Mouse (Mus musculus) adrenal gland, adult (tissue): Measurements from ENCODE around the gene 2700081O15Rik.
"Not testable (repeated sequence)": the region's sequence is repeated elsewhere in the genome, so short reads cannot be mapped to it uniquely, and the experiment has no call there.

ENCODE experiments used
- DNase-seq, 2 experiments: peaks; one replicate each; pipeline ENCODE4 v3.0.0; 2022 to 2023; ENCODE audit warnings: low spot score in 1 of 2; ENCODE audit not compliant: inconsistent age in 2 of 2

The 2700081O15Rik gene

DNA sequence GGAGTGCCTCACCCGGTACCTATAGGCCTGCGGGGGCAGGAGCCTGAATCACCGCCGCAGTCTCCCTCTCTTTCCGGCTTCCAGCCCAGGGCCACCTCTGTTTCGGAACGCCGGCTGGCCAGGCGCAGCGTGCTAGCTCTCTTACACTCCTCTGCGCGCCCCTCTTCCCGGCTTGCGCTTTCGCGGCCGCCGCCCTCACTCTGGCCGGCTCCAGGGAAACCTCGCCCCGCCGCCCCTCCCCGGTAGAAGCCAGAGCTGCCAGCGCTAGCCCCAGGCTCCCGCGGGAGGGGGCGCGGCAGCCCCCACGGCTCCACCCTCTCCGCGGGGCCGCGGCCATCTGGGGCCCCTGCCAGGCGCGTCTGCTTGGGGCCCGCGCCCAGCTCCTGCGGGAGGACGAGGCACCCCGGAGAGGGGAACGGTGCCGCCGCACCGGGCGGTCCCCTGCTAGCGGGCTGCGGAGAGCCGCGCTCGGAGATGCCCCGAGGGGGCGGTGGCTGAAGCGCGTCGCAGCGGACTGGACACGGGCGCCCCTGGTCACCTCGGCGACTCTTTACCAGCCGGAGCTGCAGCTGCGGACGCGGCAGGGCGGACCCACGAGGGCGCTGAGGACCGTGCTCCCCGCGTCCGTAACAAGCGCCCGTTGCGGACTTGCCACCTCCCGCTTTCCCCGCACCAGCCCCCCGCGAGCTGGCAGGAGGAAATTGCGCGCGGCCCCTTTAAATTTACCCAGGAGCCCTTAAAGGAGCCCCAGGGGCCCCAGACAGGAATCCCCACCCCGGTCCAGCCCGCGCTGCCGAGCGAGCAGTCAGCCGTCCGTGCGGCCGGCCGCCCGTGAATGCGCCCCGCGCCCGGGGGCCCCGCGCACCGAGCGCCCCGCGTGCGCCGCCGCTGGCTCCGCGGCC, at the start of gene 2700081O15Rik:
2700081O15Rik (plus strand) TSS at position 792 of the 902 bp plus-strand sequence.
- peak; percentile 76 to 93 for DNase-seq

DNA sequence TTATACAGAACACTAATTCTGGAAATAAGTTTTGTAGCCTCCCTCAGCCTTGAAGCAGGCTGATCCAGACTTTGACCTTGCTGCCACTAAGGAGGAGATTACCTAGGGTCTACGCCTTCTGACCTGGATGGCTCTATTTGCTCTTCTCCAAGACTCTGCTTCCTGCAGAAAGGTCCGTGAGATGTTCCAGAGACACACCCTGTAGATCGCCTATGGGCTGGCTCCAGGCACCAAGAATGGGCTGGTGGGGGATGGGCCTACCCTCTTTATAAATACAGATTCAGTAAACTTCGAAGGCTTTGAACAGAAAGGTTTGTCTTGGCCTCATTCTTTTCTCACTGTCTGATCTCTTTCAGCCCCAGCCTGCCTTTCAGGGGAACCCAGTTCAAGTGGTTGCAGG, 48.0 kb upstream of the 2700081O15Rik start:
- DNase-seq = not testable (repeated sequence)

DNA sequence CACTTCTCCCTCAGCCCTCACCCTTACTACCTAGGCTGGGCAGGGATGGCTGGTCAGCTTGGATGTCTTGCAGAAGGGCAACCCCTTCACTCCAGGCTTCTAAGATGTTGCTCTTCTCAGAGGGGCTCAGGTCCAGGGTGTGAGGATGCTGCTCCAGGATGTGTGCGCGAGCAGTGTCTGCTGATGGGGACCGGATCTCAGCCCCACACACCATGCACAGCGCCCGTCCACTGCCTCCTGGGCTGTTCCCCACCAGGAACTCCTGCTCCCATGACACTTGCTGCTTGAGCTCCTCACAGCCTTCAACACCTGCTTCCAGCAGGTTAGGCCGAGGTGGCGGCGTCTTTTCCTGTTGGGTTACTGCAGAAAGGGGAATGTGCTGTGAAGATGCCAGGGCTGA, 42.9 kb upstream of the 2700081O15Rik start:
- DNase-seq = no peak

DNA sequence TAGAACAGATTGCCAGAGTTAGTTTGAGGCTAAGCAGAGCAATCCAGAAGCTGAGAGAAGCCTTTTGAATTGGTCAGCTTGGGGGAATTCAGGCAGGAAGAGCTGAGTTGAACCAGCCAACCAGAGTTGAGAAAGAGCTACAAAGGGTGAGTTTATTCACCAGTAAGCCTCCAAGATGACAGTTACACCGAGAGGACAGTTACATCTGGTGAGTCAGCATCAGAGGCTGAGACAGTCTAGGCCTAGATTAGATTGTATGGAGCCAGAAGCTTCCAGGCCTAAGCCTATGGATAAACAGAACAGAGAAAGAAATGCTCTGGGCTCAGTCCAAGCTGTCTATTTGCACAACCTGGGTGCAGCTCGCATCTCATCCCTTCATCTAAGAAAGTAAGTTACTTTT, 39.8 kb upstream of the 2700081O15Rik start:
- no peak for DNase-seq

DNA sequence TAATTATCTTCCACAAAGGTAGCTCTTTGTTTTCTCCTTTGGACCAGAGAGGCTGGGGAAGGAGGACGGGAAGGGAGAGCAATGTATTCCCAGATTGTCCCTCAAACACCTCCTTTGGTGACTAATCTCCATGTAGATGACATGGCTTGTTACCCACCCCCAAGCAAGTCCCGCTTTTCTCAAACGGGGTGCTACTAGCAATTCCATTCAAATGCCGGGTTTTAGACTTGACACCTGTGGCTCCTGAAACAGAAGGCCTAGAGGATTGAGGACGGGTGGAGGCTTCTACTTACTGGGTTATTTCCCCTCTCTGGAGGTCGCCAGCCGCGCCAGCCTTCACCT, 35.5 kb upstream of the 2700081O15Rik start:
- no peak for DNase-seq

DNA sequence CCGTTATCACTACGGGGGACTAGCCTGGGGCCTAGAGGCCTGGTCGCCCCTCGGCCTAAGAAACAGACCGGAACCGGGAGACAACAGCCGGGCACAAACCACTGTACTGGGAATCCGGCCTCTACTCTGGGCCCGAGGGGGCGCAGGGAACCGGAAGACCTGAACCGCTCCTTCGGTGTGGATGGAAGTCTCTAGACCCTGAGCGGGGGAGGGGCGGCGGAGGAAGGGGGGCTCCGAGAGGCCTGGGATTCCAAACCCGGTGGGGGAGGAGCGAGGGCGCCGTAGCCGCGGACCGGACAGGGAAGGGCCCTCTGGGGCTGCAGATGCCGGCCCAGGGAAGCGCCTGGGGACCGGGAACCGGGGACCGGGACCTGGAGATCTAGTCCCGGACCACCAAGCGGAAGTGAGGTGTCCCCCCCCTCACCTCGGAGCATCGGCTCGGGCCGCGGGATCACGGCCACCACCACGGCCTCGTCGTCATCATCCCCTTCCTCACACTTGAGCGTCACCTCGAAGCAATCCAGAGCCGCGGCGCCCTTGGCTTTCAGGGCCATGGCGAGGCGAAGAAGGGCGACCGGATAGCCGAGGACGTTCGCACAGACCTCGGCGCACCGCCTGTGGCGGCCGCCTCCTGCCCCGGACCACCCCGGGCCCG, 35.0 kb upstream of the 2700081O15Rik start:
- DNase-seq = peak; percentile 69 to 87

DNA sequence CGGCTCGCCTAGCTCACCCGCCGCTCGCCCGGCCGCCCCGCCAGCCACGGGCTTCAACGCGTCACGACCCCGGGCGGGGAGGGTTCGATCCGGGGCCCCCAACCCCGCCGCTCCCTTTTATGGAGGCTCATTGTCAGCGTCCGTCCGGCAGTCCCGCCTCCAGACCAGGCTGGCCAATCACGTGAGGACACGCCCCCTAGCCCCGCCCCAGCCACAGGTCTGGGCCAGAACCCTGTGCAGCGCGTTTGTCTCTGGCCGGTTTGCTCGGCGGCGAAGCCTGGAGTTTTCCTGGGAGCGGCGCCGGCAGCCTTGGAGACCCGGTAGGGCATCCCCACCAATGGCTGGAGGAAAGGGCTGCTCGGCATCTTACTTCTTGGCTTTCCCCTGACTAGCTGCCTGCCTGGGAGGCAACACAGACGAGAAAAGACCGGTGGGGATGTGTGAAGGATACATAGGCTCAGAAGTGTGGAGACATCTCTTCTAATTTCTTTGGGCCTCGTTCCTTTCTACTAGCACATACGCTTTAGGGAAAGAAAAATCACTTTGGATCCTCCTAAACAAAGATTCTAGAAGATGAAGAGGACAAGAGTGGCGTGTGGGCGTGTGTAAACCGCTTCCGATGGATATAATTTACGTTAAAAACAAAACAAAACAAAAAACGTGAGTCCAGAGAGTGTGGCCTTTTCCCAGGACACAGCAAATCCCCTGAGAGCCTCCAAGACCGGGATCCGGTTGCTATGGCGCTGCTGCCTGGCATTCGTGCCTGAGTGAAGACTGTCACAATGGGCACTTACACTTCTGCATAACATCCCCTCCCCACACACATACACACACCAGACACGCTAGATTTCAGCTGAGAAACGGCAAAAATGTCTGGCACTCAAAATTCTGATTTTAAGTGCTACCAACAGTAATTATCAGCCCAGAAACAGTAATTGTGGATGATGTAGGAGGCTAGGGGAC, 34.2 kb upstream of the 2700081O15Rik start, which contains the start of gene Spindoc:
Spindoc (minus strand) TSS at position 92 of the 963 bp plus-strand sequence.
- peak; percentile 98 to 100 for DNase-seq

DNA sequence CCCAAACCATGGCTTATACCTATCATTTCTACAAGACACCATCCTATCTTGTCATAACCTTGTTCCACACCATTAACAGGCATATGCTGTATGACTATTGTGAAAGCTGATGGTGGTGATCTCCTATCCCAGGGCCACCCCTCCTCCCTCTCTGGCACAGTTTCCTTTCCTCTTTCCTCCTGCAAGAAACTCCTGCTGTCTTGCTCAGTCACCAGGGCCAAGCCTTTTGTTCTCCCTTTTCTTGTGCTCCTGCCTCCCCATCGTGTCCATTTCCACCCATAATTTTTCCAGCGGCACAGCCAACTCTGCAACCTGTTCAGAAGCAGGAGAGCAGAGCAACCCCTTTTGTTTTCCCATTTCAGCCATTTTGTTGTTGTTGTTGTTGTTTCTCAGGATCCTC, 31.4 kb upstream of the 2700081O15Rik start:
- DNase-seq = no peak

DNA sequence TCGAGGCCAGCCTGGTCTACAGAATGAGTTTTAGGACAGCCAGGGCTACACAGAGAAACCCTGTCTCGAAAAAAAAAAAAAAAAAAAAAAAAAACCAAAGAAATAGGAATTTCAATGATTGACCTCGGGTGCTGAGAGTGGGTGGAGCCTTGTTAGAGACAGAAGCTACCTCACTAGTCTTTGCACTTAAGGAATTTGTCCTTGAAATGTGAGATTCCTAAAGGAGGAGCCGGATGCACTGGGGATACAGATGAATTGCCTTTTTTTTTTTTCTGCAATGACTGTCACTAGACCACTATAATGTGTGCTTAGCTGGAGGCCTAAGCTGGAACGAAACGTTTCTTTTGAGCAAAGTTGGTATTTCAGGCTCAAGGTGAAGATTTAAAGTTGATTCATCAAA, 28.9 kb upstream of the 2700081O15Rik start:
- no peak for DNase-seq

DNA sequence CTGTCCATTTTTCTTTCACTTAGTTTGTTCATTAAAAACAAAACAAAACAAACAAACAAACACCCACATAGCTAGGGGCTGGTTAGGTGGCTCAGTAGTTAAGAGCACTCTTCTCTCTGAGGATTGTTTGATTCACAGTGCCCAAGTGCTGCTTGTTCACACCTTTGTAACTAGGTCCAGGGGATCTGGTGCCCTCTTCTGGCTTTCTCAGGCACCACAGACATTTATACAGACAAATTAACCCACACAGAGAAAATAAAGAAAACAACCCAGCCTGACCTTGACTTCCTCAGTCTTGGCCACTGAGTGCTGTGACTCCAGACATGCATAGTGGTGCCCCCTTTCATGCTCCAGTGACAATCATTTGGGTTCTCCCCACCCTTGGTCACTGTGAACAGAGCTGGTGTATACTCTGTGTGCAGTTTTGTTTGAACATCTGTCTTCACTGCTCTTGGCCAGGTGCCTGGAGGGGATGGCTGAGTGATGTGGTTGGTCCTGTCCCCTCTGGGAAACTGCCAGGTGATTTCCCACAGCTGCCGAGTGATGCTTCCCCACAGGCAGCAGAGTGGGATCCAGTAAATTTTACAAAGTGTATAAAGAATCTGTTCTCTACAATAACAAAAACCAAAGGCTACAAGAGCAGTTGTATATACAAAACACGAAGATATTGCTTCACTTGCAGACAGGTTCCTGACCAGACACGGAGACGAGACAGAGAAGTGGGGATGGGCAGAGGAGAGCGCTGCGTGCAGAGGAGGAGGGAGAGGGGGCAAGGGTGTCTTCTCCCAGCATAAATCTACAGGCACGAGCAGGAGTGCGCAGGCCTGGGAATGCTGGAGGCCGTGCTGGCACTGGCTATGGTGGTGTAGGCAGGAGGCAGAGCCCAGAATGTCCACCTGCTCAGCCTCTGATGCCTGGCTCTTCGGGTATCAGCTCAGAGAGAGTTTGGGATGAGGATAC, 20.3 kb upstream of the 2700081O15Rik start:
- peak in 1 of 2 experiments; percentile 39 for DNase-seq

DNA sequence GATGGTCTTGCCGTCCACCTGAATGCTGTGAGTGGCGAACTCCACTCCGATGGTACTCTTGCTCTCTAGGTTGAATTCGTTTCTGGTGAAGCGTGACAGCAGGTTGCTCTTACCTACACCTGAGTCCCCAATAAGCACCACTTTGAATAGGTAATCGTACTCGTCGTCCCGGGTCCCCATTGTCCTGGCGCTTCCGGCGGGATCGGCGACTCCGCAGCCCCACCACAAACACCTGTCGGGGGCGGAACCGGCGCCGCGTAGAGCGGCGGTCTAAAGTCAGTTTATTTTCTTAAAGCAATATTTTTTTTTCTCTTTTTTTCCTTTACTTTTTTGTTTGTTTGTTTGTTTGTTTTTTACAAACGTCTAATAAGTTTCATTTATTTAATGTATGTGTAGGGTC, 18.5 kb upstream of the 2700081O15Rik start:
- not testable (repeated sequence) for DNase-seq

DNA sequence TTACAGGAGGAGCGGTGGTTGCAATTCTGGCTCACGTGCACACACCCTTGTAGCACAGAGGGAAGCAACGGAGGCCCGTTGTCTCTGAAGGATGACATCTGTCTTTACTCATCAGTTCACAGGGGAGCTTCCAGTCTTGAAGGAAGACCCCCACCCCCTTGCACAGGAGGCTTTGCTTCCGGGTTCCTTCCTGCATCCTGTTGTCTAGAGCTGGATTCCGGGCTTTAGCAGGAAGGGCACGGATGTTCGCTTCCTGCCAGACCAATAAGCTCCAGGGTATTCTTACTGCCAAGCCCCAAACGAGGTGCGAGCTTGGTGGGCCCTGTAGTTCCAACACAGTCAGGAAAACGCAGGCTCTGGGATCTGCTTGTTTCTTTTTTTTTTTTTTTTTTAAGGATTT, 16.8 kb upstream of the 2700081O15Rik start:
- DNase-seq = peak in 1 of 2 experiments; percentile 47

DNA sequence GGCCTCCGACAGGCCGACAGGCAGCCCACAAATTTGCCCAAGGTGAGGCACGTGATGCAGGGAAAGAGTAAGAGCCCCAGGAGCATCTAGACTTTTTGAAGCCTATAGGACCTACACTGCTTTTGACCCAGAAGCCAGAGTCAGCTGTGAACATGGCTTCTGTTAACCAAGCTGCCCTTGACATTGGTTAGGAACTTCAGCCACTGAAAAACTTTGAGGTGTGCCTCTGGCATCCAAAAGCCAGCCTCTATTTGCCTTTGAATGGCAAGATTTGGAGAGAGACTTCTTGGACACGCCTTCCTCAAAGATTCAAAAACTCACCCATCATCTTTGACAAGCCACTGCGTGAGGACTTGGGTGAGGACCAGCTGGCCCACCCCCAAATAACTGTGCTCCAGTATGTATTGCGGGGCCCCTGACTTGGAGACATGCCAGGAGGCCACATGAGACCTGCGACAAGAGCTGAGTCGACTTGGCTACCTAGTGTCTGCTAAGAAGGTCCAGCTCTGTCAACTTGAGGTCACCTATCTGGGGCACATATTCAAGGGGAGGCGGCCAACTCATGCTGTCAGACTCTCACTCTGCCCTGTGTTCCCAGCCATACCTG, 12.7 kb upstream of the 2700081O15Rik start:
- DNase-seq = no peak

DNA sequence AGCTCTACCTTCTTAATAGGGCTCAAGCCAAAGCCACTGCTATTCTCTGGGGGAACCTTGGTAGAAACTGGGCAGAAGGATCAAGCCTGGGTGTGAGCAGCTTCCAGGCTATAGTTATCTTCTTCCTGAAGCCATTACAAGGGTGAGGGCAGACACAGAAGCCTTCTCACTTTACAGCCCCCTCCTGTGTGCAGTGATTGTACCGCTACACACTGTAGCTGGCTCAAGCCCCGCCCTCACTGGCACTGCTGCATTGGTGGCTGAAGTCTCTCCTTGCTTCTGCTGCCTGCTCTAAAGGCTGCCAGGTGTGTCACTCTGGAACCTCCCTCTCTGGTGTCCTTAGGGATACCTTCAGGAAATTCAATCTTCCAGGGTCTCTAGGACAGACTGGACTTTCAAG, 5.1 kb upstream of the 2700081O15Rik start:
- no peak for DNase-seq

DNA sequence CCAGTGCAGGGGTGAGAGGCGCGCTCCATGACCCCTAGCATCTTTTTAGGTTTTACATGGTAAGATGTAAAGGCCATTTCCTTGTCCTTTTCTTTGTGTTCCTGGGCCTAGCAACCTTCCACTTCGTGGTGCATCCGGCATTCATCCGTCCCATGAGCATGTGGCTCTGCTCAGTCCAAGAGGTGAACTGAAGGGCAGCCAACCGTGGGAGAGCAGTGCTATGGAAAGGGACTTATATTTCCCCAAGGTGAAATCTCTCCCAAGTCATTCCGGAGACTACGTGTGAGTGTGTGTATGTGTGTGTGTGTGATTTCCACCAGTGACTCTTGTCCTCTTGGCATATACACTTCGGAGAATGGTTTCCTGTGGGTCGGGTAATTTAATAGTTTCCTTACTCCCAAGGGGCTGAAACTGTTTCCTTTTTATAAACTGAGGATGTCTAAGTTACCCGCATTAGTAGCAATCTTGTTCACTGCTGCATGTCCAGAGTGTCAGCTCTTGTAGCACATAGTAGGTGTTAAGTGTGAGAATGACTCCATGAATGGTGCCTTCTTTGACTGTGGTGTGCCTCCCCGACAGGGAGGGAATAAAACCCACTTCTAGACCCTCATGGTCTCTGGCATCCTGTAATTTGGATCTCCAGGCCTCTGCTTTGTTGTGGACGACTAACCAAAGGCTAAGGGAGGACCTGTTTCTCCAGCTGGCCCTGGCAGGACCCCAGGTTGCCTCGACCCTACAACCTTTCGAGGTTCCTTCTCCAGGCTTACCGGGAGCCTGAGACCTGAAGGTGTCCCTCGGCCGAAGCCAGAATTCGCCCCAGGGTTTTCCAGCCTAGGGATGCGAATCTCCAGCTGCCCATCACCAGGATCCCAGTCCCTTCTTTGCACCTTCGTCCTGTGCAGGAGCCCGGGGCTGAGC, 1.2 kb upstream of the 2700081O15Rik start:
- DNase-seq = no peak

DNA sequence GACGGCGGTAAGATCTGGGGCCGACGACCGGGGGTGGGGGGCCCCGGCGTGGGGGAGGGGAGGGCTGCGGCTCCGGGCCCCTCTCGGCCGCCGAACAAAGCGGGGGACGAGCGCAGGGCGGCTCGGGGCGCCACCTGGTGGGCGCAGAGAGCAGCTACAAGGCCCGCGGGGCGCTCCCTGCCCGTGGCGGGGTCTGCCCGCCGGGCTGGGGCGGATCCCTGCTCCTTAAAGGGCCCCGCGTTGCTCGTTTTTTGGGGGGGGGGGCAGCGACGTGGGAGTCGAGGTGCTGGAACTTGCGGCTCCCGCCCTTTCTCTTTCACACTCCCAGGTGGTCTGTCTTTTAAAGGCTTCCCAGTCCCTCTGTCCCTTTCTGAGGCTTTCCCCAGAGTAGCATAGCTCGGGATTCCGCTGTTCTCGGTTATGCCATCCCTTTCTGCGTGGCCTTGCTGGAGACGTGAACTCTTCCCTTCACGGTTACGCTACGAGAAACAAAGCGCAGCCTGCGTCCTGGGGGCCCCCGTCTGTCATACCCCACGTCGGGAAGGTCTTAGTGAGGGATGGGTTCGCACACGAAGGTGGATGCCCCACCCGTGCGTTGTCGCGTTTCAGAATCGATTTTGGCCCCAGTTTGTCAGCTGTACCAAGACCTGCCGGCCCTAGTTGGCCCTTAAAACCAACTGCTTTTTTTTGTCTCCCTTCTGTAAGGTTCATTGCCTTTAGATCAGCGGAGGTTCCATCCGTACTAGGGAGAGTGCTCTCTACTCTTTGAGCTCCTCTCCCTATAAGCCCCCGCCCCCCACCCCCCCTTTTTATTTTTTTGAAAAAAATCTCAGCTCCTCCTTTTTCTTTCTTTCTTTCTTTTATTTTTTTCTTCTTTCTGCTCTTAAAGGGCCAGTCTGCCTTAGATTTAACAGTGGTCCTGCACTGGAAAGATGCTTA, 755 bp downstream of the 2700081O15Rik start:
- peak; percentile 87 to 94 for DNase-seq

DNA sequence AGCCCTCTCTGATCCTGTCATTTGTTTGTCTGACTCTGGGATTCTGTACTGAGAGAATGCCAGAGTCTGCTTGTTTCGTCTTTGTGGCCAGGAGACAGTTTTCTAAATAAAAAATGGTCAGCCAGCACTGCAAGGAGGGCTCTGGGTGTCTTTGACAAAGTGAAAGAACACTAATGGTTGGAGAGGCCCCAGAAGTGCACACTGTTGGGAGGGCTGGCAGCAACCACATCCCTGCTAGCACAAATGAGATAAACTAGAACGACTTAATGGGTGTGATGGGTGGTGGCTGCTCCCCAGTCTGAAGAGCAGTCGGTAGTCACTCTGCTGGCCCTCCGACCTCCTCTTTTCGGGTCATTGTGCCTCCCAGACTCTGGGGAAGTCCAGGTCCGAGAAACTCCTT, 1.7 kb downstream of the 2700081O15Rik start:
- DNase-seq = peak; percentile 18 to 35
